Mouse (Mus musculus): ENCODE measurements at regions not wholly inside any gene's neighbourhood (a gene's known extent, or its start where the extent isn't known, plus 50 kb on each side); places are given as distances from the start of the nearest gene placed in this dataset.

GRCm38 (mm10) chr13:59891737-59892136 lies 68.8 kb upstream of the Tut7 start:
- peak overlapping the region; percentile 49 for H3K27ac ChIP-seq
- H3K4me3 ChIP-seq = no peak overlapping the region
- H3K4me1 ChIP-seq = peaks cover 68% of the 10 kb centered on the region
- H3K36me3 ChIP-seq = no peaks in the 10 kb centered on the region
- ATAC-seq = peak; percentile 86
- H3K9ac ChIP-seq = no peak overlapping the region
- H3K9me3 ChIP-seq (replicated peaks) = no peaks in the 10 kb centered on the region
- WGBS (ENCODE audit: insufficient replicate concordance) = 16% methylated on average over 8 of the region's 8 CpGs
- no peaks in the 10 kb centered on the region for H3K27me3 ChIP-seq (replicated peaks)
- H3K4me2 ChIP-seq = peak overlapping the region; percentile 31

DNA sequence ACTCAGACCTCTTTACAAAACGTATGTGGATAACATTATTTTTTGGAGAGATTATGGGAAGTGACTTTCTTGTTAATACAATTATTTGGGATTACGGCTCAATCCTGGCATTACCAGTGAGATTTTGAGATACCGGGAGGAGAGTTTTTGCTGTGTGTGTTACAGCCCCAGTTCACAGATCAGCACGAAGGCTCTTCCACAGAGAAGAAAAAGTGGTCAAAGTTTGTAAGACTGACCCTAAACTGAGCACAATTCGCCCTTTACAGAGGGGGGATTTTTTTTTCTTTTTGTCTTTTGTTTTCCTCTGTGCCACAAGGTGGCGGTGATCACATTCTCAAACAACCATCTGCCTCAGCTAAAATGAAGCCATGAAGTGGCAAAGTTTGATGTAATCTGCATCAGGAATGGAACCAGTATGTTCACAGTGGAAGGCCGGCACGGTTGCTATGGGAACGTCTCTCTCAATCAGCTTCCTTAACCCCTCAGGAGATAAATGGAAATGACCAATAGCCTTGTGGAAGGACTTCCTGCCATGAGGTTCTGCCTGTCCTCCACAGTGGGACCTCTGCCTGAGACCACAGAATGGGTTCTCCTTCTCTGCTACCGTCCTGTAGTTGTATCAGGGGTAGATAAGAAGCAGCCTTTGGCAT lies 66.6 kb upstream of the Tut7 start:
- Histone ChIP-seq H3K27me3 (replicated peaks) (no peaks in the 10 kb centered on the region), H3K27ac (no peak overlapping the region), H3K4me1 (peaks cover 53% of the 10 kb centered on the region), H3K9ac (no peak overlapping the region), H3K4me3 (no peak overlapping the region), H3K36me3 (no peaks in the 10 kb centered on the region), H3K9me3 (replicated peaks) (no peaks in the 10 kb centered on the region), H3K4me2 (no peak overlapping the region)
- WGBS (ENCODE audit: insufficient replicate concordance) = 16% methylated on average over 10 of the region's 10 CpGs
- no peak for ATAC-seq

DNA sequence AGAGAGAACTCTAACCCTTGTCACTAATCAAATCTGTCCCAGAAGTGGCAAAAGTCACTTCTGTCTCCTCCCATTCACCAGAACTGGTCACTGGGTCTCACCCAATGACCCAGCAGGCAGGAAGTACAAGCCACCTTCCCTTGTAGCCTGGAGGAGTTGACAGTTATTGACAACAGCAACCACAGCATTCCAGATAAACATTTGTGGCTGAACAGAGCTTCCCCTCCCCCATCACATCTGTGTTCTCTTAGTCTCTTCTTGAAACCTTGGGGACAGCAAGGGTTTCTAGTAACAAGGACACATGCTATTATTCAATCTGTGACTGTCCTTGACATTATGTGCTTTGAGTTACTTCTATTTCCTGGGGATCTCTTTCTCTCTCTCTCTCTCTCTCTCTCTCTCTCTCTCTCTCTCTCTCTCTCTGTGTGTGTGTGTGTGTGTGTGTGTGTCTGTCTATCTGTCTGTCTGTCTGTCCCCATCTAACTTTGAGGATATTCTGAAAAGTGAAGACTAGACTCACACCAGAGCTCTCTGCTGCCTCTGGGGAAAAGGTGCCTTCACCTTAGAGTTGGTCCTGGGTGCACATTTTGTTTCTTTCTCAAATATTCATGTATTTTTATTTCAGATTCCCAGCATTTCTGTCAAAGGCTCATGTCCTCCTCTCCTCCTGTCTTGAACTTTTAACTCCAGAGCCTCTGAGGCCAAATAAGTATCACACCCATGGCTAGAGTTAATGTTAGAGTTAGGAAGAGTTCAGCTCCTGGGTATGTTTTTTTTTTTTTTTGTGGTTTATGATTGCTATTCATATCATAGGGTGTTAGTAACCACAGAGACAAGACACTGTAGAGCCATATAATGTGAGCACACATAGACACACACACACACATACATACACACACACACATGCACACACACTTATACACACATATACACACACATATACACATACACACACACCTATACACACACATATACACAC lies 65.4 kb upstream of the Tut7 start:
- Histone ChIP-seq H3K9ac (no peak overlapping the region), H3K36me3 (no peaks in the 10 kb centered on the region), H3K27me3 (replicated peaks) (no peaks in the 10 kb centered on the region), H3K4me2 (no peak overlapping the region), H3K4me3 (no peak overlapping the region), H3K4me1 (peaks cover 53% of the 10 kb centered on the region), H3K27ac (no peak overlapping the region), H3K9me3 (replicated peaks) (no peaks in the 10 kb centered on the region)
- no peak for ATAC-seq

- no peaks in the 10 kb centered on the region for H3K36me3 ChIP-seq
- peaks cover 47% of the 10 kb centered on the region for H3K4me1 ChIP-seq
- no peak overlapping the region for H3K27ac ChIP-seq
- no peak overlapping the region for H3K9ac ChIP-seq
- H3K27me3 ChIP-seq (replicated peaks) = no peaks in the 10 kb centered on the region
- H3K4me2 ChIP-seq = no peak overlapping the region
- no peak for ATAC-seq
- 67% methylated on average over 4 of the region's 4 CpGs for WGBS (ENCODE audit: insufficient replicate concordance)
- H3K4me3 ChIP-seq = no peak overlapping the region
- H3K9me3 ChIP-seq (replicated peaks) = no peaks in the 10 kb centered on the region
Measured at GRCm38 (mm10) chr13:59887306-59887705, 64.4 kb upstream of the Tut7 start.

DNA sequence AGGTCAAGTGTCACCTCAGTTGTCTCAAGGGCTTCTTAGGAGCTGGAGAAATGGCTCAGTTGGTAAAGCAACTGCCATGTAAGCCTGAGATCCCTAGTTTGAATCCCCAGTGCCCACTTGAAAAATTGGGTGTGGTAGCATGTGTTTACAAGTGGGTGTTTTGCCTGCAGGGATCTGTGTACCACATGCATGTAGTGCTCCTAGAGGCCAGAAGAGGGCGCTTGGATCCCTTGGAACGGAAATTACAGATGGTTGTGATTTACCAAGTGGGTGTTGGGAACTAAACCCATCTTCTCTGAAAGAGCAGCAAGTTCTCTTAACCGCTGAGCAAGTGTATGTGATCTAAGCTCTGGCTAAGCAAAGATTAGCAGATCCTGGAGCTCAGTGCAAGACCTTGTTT lies 63.6 kb upstream of the Tut7 start:
- no peak for ATAC-seq
- no peak overlapping the region for H3K27ac ChIP-seq
- H3K4me3 ChIP-seq = no peak overlapping the region
- H3K4me2 ChIP-seq = no peak overlapping the region
- H3K27me3 ChIP-seq (replicated peaks) = no peaks in the 10 kb centered on the region
- 50% methylated on average over 3 of the region's 3 CpGs for WGBS (ENCODE audit: insufficient replicate concordance)
- H3K9ac ChIP-seq = no peak overlapping the region
- H3K4me1 ChIP-seq = peaks cover 40% of the 10 kb centered on the region
- H3K9me3 ChIP-seq (replicated peaks) = no peaks in the 10 kb centered on the region
- no peaks in the 10 kb centered on the region for H3K36me3 ChIP-seq

GRCm38 (mm10) chr13:59881989-59882784 lies 59.2 kb upstream of the Tut7 start:
- no peak for ATAC-seq
- Histone ChIP-seq H3K4me1 (no peaks in the 10 kb centered on the region), H3K9me3 (replicated peaks) (no peaks in the 10 kb centered on the region), H3K27me3 (replicated peaks) (peaks cover 7% of the 10 kb centered on the region; the same call in 1 of the 2 replicates), H3K9ac (no peak overlapping the region), H3K4me3 (no peak overlapping the region), H3K27ac (no peak overlapping the region), H3K36me3 (no peaks in the 10 kb centered on the region), H3K4me2 (no peak overlapping the region)
- WGBS (ENCODE audit: insufficient replicate concordance) = 50% methylated on average over 18 of the region's 19 CpGs

GRCm38 (mm10) chr13:59880055-59880454 lies 57.1 kb upstream of the Tut7 start:
- no peak for ATAC-seq
- no peak overlapping the region for H3K4me2 ChIP-seq
- H3K9ac ChIP-seq = no peak overlapping the region
- no peak overlapping the region for H3K4me3 ChIP-seq
- H3K9me3 ChIP-seq (replicated peaks) = no peaks in the 10 kb centered on the region
- H3K27me3 ChIP-seq (replicated peaks) = peaks cover 7% of the 10 kb centered on the region
- H3K27ac ChIP-seq = no peak overlapping the region
- H3K36me3 ChIP-seq = no peaks in the 10 kb centered on the region
- H3K4me1 ChIP-seq = peaks cover 8% of the 10 kb centered on the region; the same call in 1 of the 2 replicates
- 83% methylated on average over 3 of the region's 3 CpGs for WGBS (ENCODE audit: insufficient replicate concordance)

DNA sequence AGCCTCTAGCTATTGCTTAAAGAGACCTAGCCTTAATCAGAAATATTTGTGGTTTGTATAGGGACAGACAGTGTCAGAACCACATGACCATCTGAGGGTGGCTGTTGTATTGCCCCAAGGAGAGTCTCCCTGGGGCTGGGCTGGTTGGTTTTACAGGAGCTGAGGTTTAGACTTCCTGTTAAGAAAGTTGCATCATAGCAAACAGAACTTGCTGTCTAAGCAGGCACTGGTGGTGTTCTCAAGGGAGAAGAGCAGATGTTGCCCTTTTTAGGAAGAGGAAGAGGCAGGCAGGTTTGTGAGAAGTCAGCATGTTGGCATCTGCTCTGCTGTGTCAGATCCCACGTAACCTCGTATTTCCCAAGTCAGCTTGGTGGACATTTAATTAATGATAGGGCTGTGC lies 52.7 kb upstream of the Tut7 start:
- H3K27me3 ChIP-seq (replicated peaks) = peaks cover 13% of the 10 kb centered on the region
- H3K9ac ChIP-seq = no peak overlapping the region
- H3K36me3 ChIP-seq = no peaks in the 10 kb centered on the region
- no peak overlapping the region for H3K4me2 ChIP-seq
- peaks cover 22% of the 10 kb centered on the region for H3K4me1 ChIP-seq
- H3K4me3 ChIP-seq = no peak overlapping the region
- WGBS (ENCODE audit: insufficient replicate concordance) = 9% methylated on average over 2 of the region's 2 CpGs
- no peaks in the 10 kb centered on the region for H3K9me3 ChIP-seq (replicated peaks)
- H3K27ac ChIP-seq = no peak overlapping the region
- ATAC-seq = no peak

DNA sequence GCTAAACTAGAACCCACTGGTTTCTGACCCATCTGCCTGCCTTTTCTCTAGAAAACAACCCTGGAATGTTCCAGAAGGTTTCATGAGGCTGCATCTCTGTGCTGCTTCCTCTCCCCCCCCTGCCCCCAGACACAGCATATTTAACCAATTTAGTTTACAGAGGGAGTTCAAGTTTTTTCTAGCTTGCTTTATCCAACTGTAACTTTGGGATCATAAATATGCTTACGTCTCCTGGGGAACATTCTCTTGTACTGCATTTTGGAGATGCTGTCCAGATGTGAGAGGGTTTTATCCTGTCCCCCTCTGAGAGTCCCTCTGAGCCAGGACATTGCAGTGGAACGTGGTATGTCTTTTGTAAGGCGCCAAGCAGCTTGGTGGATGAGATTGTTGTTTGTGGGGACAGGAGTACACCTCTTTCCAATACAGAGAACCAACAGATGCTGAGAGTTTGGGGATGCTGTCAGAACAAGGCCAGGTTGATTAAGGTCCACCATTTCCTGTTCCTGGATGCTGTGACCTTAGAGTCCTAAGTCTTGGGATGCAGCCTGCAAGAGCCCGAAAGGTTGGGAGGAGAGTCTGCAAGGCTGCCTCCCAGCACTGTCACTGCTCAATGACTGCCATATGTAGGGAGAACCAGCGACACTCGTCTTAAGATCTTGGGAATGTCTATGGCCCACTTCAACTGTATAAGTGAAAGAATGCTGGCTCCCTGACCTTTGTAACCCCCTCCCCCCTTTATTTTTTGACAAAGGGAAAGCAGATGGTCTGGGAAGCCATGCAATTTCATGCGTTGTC lies 51.4 kb upstream of the Tut7 start:
- Histone ChIP-seq H3K27me3 (replicated peaks) (peaks cover 13% of the 10 kb centered on the region; the same call in 1 of the 2 replicates), H3K9me3 (replicated peaks) (no peaks in the 10 kb centered on the region), H3K9ac (no peak overlapping the region), H3K4me2 (no peak overlapping the region), H3K36me3 (no peaks in the 10 kb centered on the region), H3K4me3 (no peak overlapping the region), H3K4me1 (peaks cover 29% of the 10 kb centered on the region), H3K27ac (no peak overlapping the region)
- WGBS (ENCODE audit: insufficient replicate concordance) = 61% methylated on average over 7 of the region's 7 CpGs
- ATAC-seq = no peak

All from liver, embryonic 12.5 days (tissue).